Mouse (Mus musculus) midbrain, embryonic 12.5 days (tissue): ENCODE measurements around the gene Atp8b4. TPM values are rescaled to one million over a fixed set of nuclear protein-coding genes. Genes with fewer than 3 reads are reported as not detected.
"Not testable (repeated sequence)": the region's sequence is repeated elsewhere in the genome, so short reads cannot be mapped to it uniquely, and the experiment has no call there.

Experiments used
- ATAC-seq: fragments of 200-750 bp; cut with Nextera tagmentation; 2 replicates; pipeline ENCODE4 v1.8.0; 2017; ENCODE audit warnings: low read depth, moderate TSS enrichment, moderate library complexity; ENCODE audit not compliant: low FRiP score
- H3K27ac ChIP-seq: fragments of 300-500 bp; sonication (generic); replicated peaks from 2 replicates; pipeline ENCODE4 v1.5.1; 2016; ENCODE audit warnings: mild to moderate bottlenecking
- H3K27me3 ChIP-seq: fragments of 300-500 bp; sonication (generic); 2 replicates; pipeline ENCODE4 v1.6.1; 2016; ENCODE audit warnings: mild to moderate bottlenecking
- H3K36me3 ChIP-seq: fragments of 300-500 bp; sonication (generic); 2 replicates; pipeline ENCODE4 v1.6.1; 2016
- H3K4me1 ChIP-seq: fragments of 300-500 bp; sonication (generic); 2 replicates; pipeline ENCODE4 v1.6.1; 2016
- H3K4me2 ChIP-seq: fragments of 300-500 bp; sonication (generic); replicated peaks from 2 replicates; pipeline ENCODE4 v1.6.1; 2016; ENCODE audit warnings: mild to moderate bottlenecking, moderate library complexity
- H3K4me3 ChIP-seq: fragments of 300-500 bp; sonication (generic); 2 replicates; pipeline ENCODE4 v1.5.1; 2016; ENCODE audit warnings: mild to moderate bottlenecking
- H3K9ac ChIP-seq: fragments of 300-500 bp; sonication (generic); replicated peaks from 2 replicates; pipeline ENCODE4 v1.6.1; 2016; ENCODE audit warnings: mild to moderate bottlenecking, moderate library complexity
- H3K9me3 ChIP-seq: fragments of 300-500 bp; sonication (generic); 2 replicates; pipeline ENCODE4 v1.6.1; 2016; ENCODE audit warnings: mild to moderate bottlenecking
- WGBS: fragments of 180-500 bp; shearing (Covaris S2); methylation state at CpG from one replicate; pipeline ENCODE4 v1.1.7; 2016; 5-methylcytosine and 5-hydroxymethylcytosine counted together
- polyA plus RNA-seq: library from polyadenylated mRNA; unstranded; fragments of >200 nt; fragmentation: Nextera tagmentation; extraction: Ambion mirVana; gene quantifications from 2 replicates; pipeline ENCODE4 v1.2.1, GENCODE M21; 2016

Gene Atp8b4
- polyA plus RNA-seq, 1 experiment from 2014 or later: 0.09 TPM

- H3K4me1 ChIP-seq: no peaks in the 10 kb centered on the region
- ATAC-seq: no peak
- WGBS: 90% methylated on average over 2 of the region's 2 CpGs
- H3K27me3 ChIP-seq: no peaks in the 10 kb centered on the region
- no peak overlapping the region for H3K27ac ChIP-seq
- no peak overlapping the region for H3K4me2 ChIP-seq
- H3K9me3 ChIP-seq: no peaks in the 10 kb centered on the region
- no peak overlapping the region for H3K9ac ChIP-seq
- no peak overlapping the region for H3K4me3 ChIP-seq
- H3K36me3 ChIP-seq: no peaks in the 10 kb centered on the region
These were observed 41.8 kb downstream of the Atp8b4 start for GRCm38 (mm10) chr2:126458661-126459060.

- 71% methylated on average over 2 of the region's 2 CpGs for WGBS
These were observed 42.7 kb downstream of the Atp8b4 start for GRCm38 (mm10) chr2:126457759-126458158.

GRCm38 (mm10) chr2:126450937-126451302 is 49.6 kb downstream of the Atp8b4 start:
- 83% methylated on average over 7 of the region's 7 CpGs for WGBS
- no peak for ATAC-seq
- no peak overlapping the region for H3K27ac ChIP-seq

More at GRCm38 (mm10) chr2:126457759-126458158, 42.7 kb downstream of the Atp8b4 start:
- not testable (repeated sequence) for H3K27ac ChIP-seq, H3K9ac ChIP-seq, H3K4me1 ChIP-seq, ATAC-seq, H3K9me3 ChIP-seq, H3K4me2 ChIP-seq, H3K36me3 ChIP-seq, H3K27me3 ChIP-seq, H3K4me3 ChIP-seq

GRCm38 (mm10) chr2:126450210-126450936 is 50.1 kb downstream of the Atp8b4 start:
- Histone ChIP-seq H3K36me3 (no peaks in the 10 kb centered on the region), H3K27me3 (no peaks in the 10 kb centered on the region), H3K4me1 (0 out of 2 replicates have a peak, but pooled peaks cover 2% of the 10 kb centered on the region), H3K9ac (no peak overlapping the region), H3K4me3 (no peak overlapping the region), H3K27ac (no peak overlapping the region), H3K4me2 (no peak overlapping the region), H3K9me3 (no peaks in the 10 kb centered on the region)
- ATAC-seq: no peak
- 79% methylated on average over 14 of the region's 14 CpGs for WGBS

More at GRCm38 (mm10) chr2:126450937-126451302, 49.6 kb downstream of the Atp8b4 start:
- Histone ChIP-seq H3K36me3 (no peaks in the 10 kb centered on the region), H3K4me1 (0 out of 2 replicates have a peak, but pooled peaks cover 2% of the 10 kb centered on the region), H3K9ac (no peak overlapping the region), H3K4me2 (no peak overlapping the region), H3K4me3 (no peak overlapping the region), H3K9me3 (no peaks in the 10 kb centered on the region), H3K27me3 (no peaks in the 10 kb centered on the region)

GRCm38 (mm10) chr2:126445039-126445438 is 55.4 kb downstream of the Atp8b4 start:
- Histone ChIP-seq H3K4me1 (no peaks in the 10 kb centered on the region), H3K27me3 (no peaks in the 10 kb centered on the region), H3K27ac (no peak overlapping the region), H3K36me3 (no peaks in the 10 kb centered on the region), H3K4me3 (no peak overlapping the region), H3K9me3 (no peaks in the 10 kb centered on the region), H3K4me2 (no peak overlapping the region), H3K9ac (no peak overlapping the region)
- no peak for ATAC-seq
- 88% methylated on average over 6 of the region's 6 CpGs for WGBS

GRCm38 (mm10) chr2:126441586-126441985 is 58.9 kb downstream of the Atp8b4 start:
- Histone ChIP-seq H3K9ac (no peak overlapping the region), H3K4me2 (no peak overlapping the region), H3K27ac (no peak overlapping the region), H3K27me3 (no peaks in the 10 kb centered on the region), H3K36me3 (no peaks in the 10 kb centered on the region), H3K4me1 (no peaks in the 10 kb centered on the region), H3K9me3 (no peaks in the 10 kb centered on the region), H3K4me3 (no peak overlapping the region)
- WGBS: 80% methylated on average over 4 of the region's 4 CpGs
- no peak for ATAC-seq

GRCm38 (mm10) chr2:126434712-126435111 is 65.8 kb downstream of the Atp8b4 start:
- no peaks in the 10 kb centered on the region for H3K27me3 ChIP-seq
- H3K4me1 ChIP-seq: no peaks in the 10 kb centered on the region
- no peak overlapping the region for H3K4me3 ChIP-seq
- 91% methylated on average over 1 of the region's 1 CpGs for WGBS
- no peaks in the 10 kb centered on the region for H3K9me3 ChIP-seq
- H3K36me3 ChIP-seq: no peaks in the 10 kb centered on the region
- no peak overlapping the region for H3K4me2 ChIP-seq
- no peak overlapping the region for H3K9ac ChIP-seq
- ATAC-seq: no peak
- no peak overlapping the region for H3K27ac ChIP-seq

GRCm38 (mm10) chr2:126434305-126434704 is 66.2 kb downstream of the Atp8b4 start:
- H3K27ac ChIP-seq: no peak overlapping the region
- WGBS: 93% methylated on average over 9 of the region's 9 CpGs
- no peak overlapping the region for H3K9ac ChIP-seq
- no peaks in the 10 kb centered on the region for H3K36me3 ChIP-seq
- H3K4me3 ChIP-seq: no peak overlapping the region
- no peak overlapping the region for H3K4me2 ChIP-seq
- no peak for ATAC-seq
- H3K27me3 ChIP-seq: no peaks in the 10 kb centered on the region
- no peaks in the 10 kb centered on the region for H3K9me3 ChIP-seq
- H3K4me1 ChIP-seq: no peaks in the 10 kb centered on the region

- H3K4me1 ChIP-seq: no peaks in the 10 kb centered on the region
- H3K9ac ChIP-seq: no peak overlapping the region
- H3K36me3 ChIP-seq: no peaks in the 10 kb centered on the region
- WGBS: 88% methylated on average over 9 of the region's 9 CpGs
- no peak overlapping the region for H3K4me2 ChIP-seq
- no peak for ATAC-seq
- no peak overlapping the region for H3K4me3 ChIP-seq
- H3K27me3 ChIP-seq: no peaks in the 10 kb centered on the region
- H3K27ac ChIP-seq: no peak overlapping the region
- H3K9me3 ChIP-seq: no peaks in the 10 kb centered on the region
These were observed 67.9 kb downstream of the Atp8b4 start for GRCm38 (mm10) chr2:126432481-126433066.

GRCm38 (mm10) chr2:126429282-126429681 is 71.2 kb downstream of the Atp8b4 start:
- WGBS: 13% methylated on average over 3 of the region's 3 CpGs
- H3K27me3 ChIP-seq: no peaks in the 10 kb centered on the region
- no peak overlapping the region for H3K4me3 ChIP-seq
- H3K27ac ChIP-seq: no peak overlapping the region
- H3K36me3 ChIP-seq: no peaks in the 10 kb centered on the region
- no peak overlapping the region for H3K4me2 ChIP-seq
- no peak overlapping the region for H3K9ac ChIP-seq
- H3K9me3 ChIP-seq: no peaks in the 10 kb centered on the region
- ATAC-seq: peak; percentile 69; the same call in 1 of the 2 replicates
- no peaks in the 10 kb centered on the region for H3K4me1 ChIP-seq

- ATAC-seq: no peak
- H3K9ac ChIP-seq: no peak overlapping the region
- no peak overlapping the region for H3K4me2 ChIP-seq
- H3K9me3 ChIP-seq: no peaks in the 10 kb centered on the region
- H3K27ac ChIP-seq: no peak overlapping the region
- WGBS: 91% methylated on average over 3 of the region's 3 CpGs
- H3K4me3 ChIP-seq: no peak overlapping the region
- no peaks in the 10 kb centered on the region for H3K27me3 ChIP-seq
- H3K4me1 ChIP-seq: no peaks in the 10 kb centered on the region
- no peaks in the 10 kb centered on the region for H3K36me3 ChIP-seq
These were observed 75.3 kb downstream of the Atp8b4 start for GRCm38 (mm10) chr2:126425223-126425622.

- no peak overlapping the region for H3K4me3 ChIP-seq
- no peaks in the 10 kb centered on the region for H3K36me3 ChIP-seq
- no peaks in the 10 kb centered on the region for H3K27me3 ChIP-seq
- H3K9me3 ChIP-seq: no peaks in the 10 kb centered on the region
- no peak for ATAC-seq
- H3K9ac ChIP-seq: no peak overlapping the region
- H3K4me1 ChIP-seq: no peaks in the 10 kb centered on the region
- WGBS: 77% methylated on average over 8 of the region's 8 CpGs
- H3K4me2 ChIP-seq: no peak overlapping the region
- H3K27ac ChIP-seq: no peak overlapping the region
These were observed 75.8 kb downstream of the Atp8b4 start for GRCm38 (mm10) chr2:126424714-126425113.
